Mouse (Mus musculus) adrenal gland, adult 2 months (tissue): ENCODE results near the gene Olfr1270. TPM values are rescaled to one million over a fixed set of nuclear protein-coding genes. Genes with fewer than 3 reads are reported as not detected.
"Not testable (repeated sequence)": the region's sequence is repeated elsewhere in the genome, so short reads cannot be mapped to it uniquely, and the experiment has no call there.

Source experiments
- DNase-seq: peaks from one replicate; pipeline ENCODE4 v3.0.0; 2021
- long read RNA-seq: library from polyadenylated mRNA; stranded (forward); transcript quantifications from one replicate; pipeline ENCODE4 v2.0.0, GENCODE M21; 2021
- polyA plus RNA-seq: library from polyadenylated mRNA; depleted of rRNA; stranded (reverse); fragments of >200 nt; gene quantifications from 2 replicates; pipeline ENCODE4 v1.2.3, GENCODE M21; 2012; rRNA removed
- total RNA-seq, 2 experiments: library from RNA; stranded (reverse); gene quantifications; 2 replicates each; pipeline ENCODE4 v1.2.3; 2021

Gene Olfr1270
- total RNA-seq (not detected), polyA plus RNA-seq (not detected in 2 replicates)
- long read RNA-seq = 0 reads

- DNase-seq = no peak
Measured at GRCm38 (mm10) chr2:90152991-90153390, at the start of gene Olfr1270. Olfr1270 (minus strand) TSS chr2:90153091.

GRCm38 (mm10) chr2:90199606-90200005, 46.7 kb upstream of the Olfr1270 start:
- not testable (repeated sequence) for DNase-seq

GRCm38 (mm10) chr2:90195285-90195684, 42.4 kb upstream of the Olfr1270 start:
- not testable (repeated sequence) for DNase-seq

GRCm38 (mm10) chr2:90194750-90195149, 41.9 kb upstream of the Olfr1270 start:
- DNase-seq = not testable (repeated sequence)

- DNase-seq = not testable (repeated sequence)
Measured at GRCm38 (mm10) chr2:90187082-90187481, 34.2 kb upstream of the Olfr1270 start.

GRCm38 (mm10) chr2:90186082-90186481, 33.2 kb upstream of the Olfr1270 start:
- DNase-seq = not testable (repeated sequence)

GRCm38 (mm10) chr2:90153916-90154315, 1.0 kb upstream of the Olfr1270 start:
- DNase-seq = no peak

GRCm38 (mm10) chr2:90142196-90142595, 10.7 kb downstream of the Olfr1270 start, which contains the start of gene Olfr32:
Olfr32 (minus strand) TSS chr2:90142296.
- no peak for DNase-seq

- DNase-seq = no peak
Measured at GRCm38 (mm10) chr2:90121312-90121711, 31.6 kb downstream of the Olfr1270 start, which contains the start of gene Olfr1269. Olfr1269 (minus strand) TSS chr2:90121412.

Other genes starting within 250 kb of the Olfr1270 start
- not detected for gene Olfr1258, start 225.8 kb downstream of the Olfr1270 start, total RNA-seq
- gene Olfr1258, start 225.8 kb downstream of the Olfr1270 start, polyA plus RNA-seq = not detected in 2 replicates
- not detected for gene Olfr1259, start 204.4 kb downstream of the Olfr1270 start, total RNA-seq
- gene Olfr1259, start 204.4 kb downstream of the Olfr1270 start, polyA plus RNA-seq = not detected in 2 replicates
- gene Olfr1260, start 178.8 kb downstream of the Olfr1270 start, total RNA-seq = not detected
- gene Olfr1260, start 178.8 kb downstream of the Olfr1270 start, polyA plus RNA-seq = not detected in 2 replicates
- gene Olfr1261, start 161.9 kb downstream of the Olfr1270 start, total RNA-seq = not detected
- gene Olfr1261, start 161.9 kb downstream of the Olfr1270 start, polyA plus RNA-seq = not detected in 2 replicates
- not detected for gene Olfr1262, start 152.9 kb downstream of the Olfr1270 start, total RNA-seq
- not detected in 2 replicates for gene Olfr1262, start 152.9 kb downstream of the Olfr1270 start, polyA plus RNA-seq
- not detected for gene Olfr1263, start 141.0 kb downstream of the Olfr1270 start, total RNA-seq
- gene Olfr1263, start 141.0 kb downstream of the Olfr1270 start, polyA plus RNA-seq = not detected in 2 replicates
- gene Olfr1264, start 127.5 kb downstream of the Olfr1270 start, total RNA-seq = not detected
- gene Olfr1264, start 127.5 kb downstream of the Olfr1270 start, polyA plus RNA-seq = not detected in 2 replicates
- not detected for gene Olfr1265, start 117.8 kb downstream of the Olfr1270 start, total RNA-seq
- gene Olfr1265, start 117.8 kb downstream of the Olfr1270 start, polyA plus RNA-seq = not detected in 2 replicates
- not detected for gene Olfr140, start 89.5 kb downstream of the Olfr1270 start, total RNA-seq
- gene Olfr140, start 89.5 kb downstream of the Olfr1270 start, polyA plus RNA-seq = not detected in 2 replicates
- not detected for gene Olfr1269, start 31.7 kb downstream of the Olfr1270 start, total RNA-seq
- gene Olfr1269, start 31.7 kb downstream of the Olfr1270 start, polyA plus RNA-seq = not detected in 2 replicates
- gene Olfr32, start 10.8 kb downstream of the Olfr1270 start, total RNA-seq = not detected
- gene Olfr32, start 10.8 kb downstream of the Olfr1270 start, polyA plus RNA-seq = not detected in 2 replicates
- not detected for gene Olfr1506, start 71.4 kb upstream of the Olfr1270 start, total RNA-seq
- gene Olfr1506, start 71.4 kb upstream of the Olfr1270 start, polyA plus RNA-seq = not detected in 2 replicates
- not detected for gene Olfr142, start 104.5 kb upstream of the Olfr1270 start, total RNA-seq
- gene Olfr142, start 104.5 kb upstream of the Olfr1270 start, polyA plus RNA-seq = not detected in 2 replicates
- not detected for gene Olfr1271, start 117.9 kb upstream of the Olfr1270 start, total RNA-seq
- not detected in 2 replicates for gene Olfr1271, start 117.9 kb upstream of the Olfr1270 start, polyA plus RNA-seq
- gene Olfr1272, start 139.8 kb upstream of the Olfr1270 start, total RNA-seq = not detected
- not detected in 2 replicates for gene Olfr1272, start 139.8 kb upstream of the Olfr1270 start, polyA plus RNA-seq
- gene Gm13769, start 169.1 kb upstream of the Olfr1270 start, total RNA-seq = under 1 TPM in 1 of 2 experiments, not detected in 1; 0.12 TPM
- gene Gm13769, start 169.1 kb upstream of the Olfr1270 start, polyA plus RNA-seq = not detected in 2 replicates
- gene Olfr1274-ps, start 245.6 kb upstream of the Olfr1270 start, total RNA-seq = not detected
- gene Olfr1274-ps, start 245.6 kb upstream of the Olfr1270 start, polyA plus RNA-seq = not detected in 2 replicates